Mouse (Mus musculus) lung, adult 2 months (tissue): ENCODE results near the gene Lipt1.

ENCODE experiments used
- CTCF ChIP-seq: fragments of 200-500 bp; IDR thresholded peaks from 2 replicates; pipeline ENCODE4 v1.5.1; 2011; ENCODE audit warnings: mild to moderate bottlenecking, low read length, control low read depth; ENCODE audit not compliant: insufficient read depth
- POLR2A ChIP-seq: fragments of 200-500 bp; IDR thresholded peaks from 2 replicates; pipeline ENCODE4 v1.6.1; 2011; ENCODE audit warnings: low read depth, mild to moderate bottlenecking, control low read depth, low read length, borderline replicate concordance; ENCODE audit errors: extremely low read depth

DNA sequence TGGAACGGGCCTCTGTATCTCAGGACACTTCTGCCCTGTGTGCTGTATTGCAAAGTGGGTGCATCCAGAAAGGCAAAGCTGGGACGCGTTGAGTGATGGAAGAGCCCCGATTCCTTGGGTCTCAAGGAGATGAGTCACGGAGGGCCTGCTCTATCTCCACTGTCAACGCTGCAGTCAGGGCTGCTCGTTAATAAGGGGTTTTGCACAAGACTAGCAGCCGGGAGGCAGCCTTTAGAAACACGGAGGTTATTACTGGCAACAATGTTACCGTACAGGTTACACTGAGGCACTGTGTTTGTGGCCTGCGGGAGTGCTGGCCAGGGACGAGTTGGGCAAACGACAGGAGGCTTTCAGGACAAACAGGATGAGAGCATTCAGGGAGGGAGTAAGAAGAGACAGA is 46.1 kb downstream of the Lipt1 start:
- TF ChIP-seq CTCF (no peak), POLR2A (no peak)
